Mouse (Mus musculus) midbrain, embryonic 14.5 days (tissue): ENCODE data around the gene Ushbp1. TPM values are rescaled to one million over a fixed set of nuclear protein-coding genes. Genes with fewer than 3 reads are reported as not detected.

Source experiments
- ATAC-seq: fragments of 200-750 bp; cut with Nextera tagmentation; 2 replicates; pipeline ENCODE4 v1.8.0; 2017; ENCODE audit warnings: moderate number of reproducible peaks, moderate library complexity; ENCODE audit not compliant: low FRiP score, low TSS enrichment
- DNase-seq: peaks from one replicate; pipeline ENCODE4 v3.0.0-alpha.2; 2015
- H3K27ac ChIP-seq: fragments of 300-500 bp; sonication (generic); replicated peaks from 2 replicates; pipeline ENCODE4 v1.5.1; 2014; ENCODE audit warnings: mild to moderate bottlenecking, low read depth, low read length, moderate library complexity
- H3K27me3 ChIP-seq: fragments of 300-500 bp; sonication (generic); 2 replicates; pipeline ENCODE4 v1.6.1; 2014; ENCODE audit warnings: low read length, control low read depth, mixed read lengths; ENCODE audit not compliant: control insufficient read depth, insufficient read depth
- H3K36me3 ChIP-seq: fragments of 300-500 bp; sonication (generic); 2 replicates; pipeline ENCODE4 v1.6.1; 2014; ENCODE audit warnings: low read length, control low read depth; ENCODE audit not compliant: control insufficient read depth, insufficient read depth
- H3K4me1 ChIP-seq: fragments of 300-500 bp; sonication (generic); 2 replicates; pipeline ENCODE4 v1.6.1; 2014; ENCODE audit warnings: mild to moderate bottlenecking, antibody characterized with exemption, low read length, control low read depth; ENCODE audit not compliant: control insufficient read depth, insufficient read depth
- H3K4me2 ChIP-seq: fragments of 300-500 bp; sonication (generic); 2 replicates; pipeline ENCODE4 v1.6.1; 2014; ENCODE audit warnings: mild to moderate bottlenecking, low read length, moderate library complexity
- H3K4me3 ChIP-seq: fragments of 300-500 bp; sonication (generic); replicated peaks from 2 replicates; pipeline ENCODE4 v1.5.1; 2014; ENCODE audit warnings: low read depth, low read length
- H3K9ac ChIP-seq: fragments of 300-500 bp; sonication (generic); replicated peaks from 2 replicates; pipeline ENCODE4 v1.6.1; 2014; ENCODE audit warnings: mild to moderate bottlenecking, low read length, moderate library complexity
- H3K9me3 ChIP-seq: fragments of 300-500 bp; sonication (generic); 2 replicates; pipeline ENCODE4 v1.6.1; 2016; ENCODE audit warnings: low read length, control low read depth, mixed read lengths; ENCODE audit not compliant: control insufficient read depth
- WGBS: fragments of 180-500 bp; shearing (Covaris S2); extraction: QIAGEN DNeasy Blood & Tissue Kit; methylation state at CpG from one replicate; pipeline ENCODE4 v1.1.7; 2014; 5-methylcytosine and 5-hydroxymethylcytosine counted together
- polyA plus RNA-seq: library from polyadenylated mRNA; unstranded; fragments of >200 nt; fragmentation: Nextera tagmentation; extraction: Ambion mirVana; gene quantifications from 2 replicates; pipeline ENCODE4 v1.2.1, GENCODE M21; 2014

The Ushbp1 gene
- polyA plus RNA-seq, 1 experiment from 2014 or later = 5.7 TPM

DNA sequence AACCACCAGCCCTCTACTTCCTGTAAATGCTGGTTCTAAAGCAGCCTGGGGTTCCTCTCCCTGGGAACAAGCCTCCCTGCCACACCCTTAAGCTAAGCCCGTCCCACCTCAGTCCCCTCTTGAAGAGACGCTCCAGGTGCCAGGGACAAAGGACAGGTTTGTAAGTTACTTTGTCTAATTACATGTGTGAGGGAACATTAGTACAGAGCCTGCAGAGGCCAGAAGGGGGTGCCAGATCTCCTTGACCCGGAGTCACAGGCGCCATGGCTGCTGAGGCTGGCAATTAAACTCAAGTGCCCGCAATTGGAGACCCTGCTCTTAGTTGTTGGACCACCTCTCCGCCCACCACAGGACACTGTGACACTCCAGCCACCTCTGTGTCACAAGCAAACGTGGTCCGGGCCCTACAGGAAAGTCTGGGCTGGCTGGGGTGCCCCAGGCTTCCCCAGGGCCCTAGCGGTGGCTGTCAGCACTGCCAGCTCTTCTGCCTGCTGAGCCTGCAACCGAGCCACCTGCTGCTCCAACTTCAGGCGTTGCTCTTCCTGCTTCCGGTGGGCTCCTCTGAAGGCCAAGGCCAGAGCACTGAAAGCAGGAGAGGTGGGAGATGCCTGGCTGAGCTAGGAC, 10.3 kb downstream of the Ushbp1 start:
- Histone ChIP-seq H3K9ac (no peak overlapping the region), H3K27me3 (no peaks in the 10 kb centered on the region), H3K9me3 (no peaks in the 10 kb centered on the region), H3K27ac (no peak overlapping the region), H3K36me3 (no peaks in the 10 kb centered on the region), H3K4me3 (no peak overlapping the region), H3K4me2 (no peak overlapping the region), H3K4me1 (peaks cover 25% of the 10 kb centered on the region)
- 80% methylated on average over 12 of the region's 12 CpGs for WGBS
- no peak for ATAC-seq
- no peak for DNase-seq

DNA sequence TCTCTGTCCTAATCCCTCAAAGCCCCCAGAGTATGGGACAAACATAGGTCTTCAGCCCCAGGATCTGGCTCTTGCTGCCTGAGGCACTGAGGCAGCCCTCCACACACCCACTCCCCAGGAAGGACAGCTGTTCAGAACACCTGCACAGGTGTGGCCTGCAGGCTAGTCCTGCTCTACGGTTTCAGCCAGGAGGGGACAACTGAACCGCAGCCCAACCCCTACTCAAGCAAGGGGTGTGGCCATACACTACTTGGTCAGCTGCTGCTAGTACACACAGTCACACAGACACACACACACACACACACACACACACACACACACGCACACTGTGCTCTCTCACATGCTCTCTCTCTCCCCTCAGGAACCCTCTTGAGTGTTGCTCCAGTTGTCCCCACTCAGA, 11.7 kb downstream of the Ushbp1 start:
- H3K36me3 ChIP-seq = no peaks in the 10 kb centered on the region
- no peaks in the 10 kb centered on the region for H3K9me3 ChIP-seq
- no peak overlapping the region for H3K4me2 ChIP-seq
- ATAC-seq (no peak), DNase-seq (no peak)
- H3K27me3 ChIP-seq = no peaks in the 10 kb centered on the region
- peaks cover 40% of the 10 kb centered on the region for H3K4me1 ChIP-seq
- H3K27ac ChIP-seq = no peak overlapping the region
- H3K9ac ChIP-seq = no peak overlapping the region
- no peak overlapping the region for H3K4me3 ChIP-seq
- WGBS = 42% methylated on average over 3 of the region's 3 CpGs

DNA sequence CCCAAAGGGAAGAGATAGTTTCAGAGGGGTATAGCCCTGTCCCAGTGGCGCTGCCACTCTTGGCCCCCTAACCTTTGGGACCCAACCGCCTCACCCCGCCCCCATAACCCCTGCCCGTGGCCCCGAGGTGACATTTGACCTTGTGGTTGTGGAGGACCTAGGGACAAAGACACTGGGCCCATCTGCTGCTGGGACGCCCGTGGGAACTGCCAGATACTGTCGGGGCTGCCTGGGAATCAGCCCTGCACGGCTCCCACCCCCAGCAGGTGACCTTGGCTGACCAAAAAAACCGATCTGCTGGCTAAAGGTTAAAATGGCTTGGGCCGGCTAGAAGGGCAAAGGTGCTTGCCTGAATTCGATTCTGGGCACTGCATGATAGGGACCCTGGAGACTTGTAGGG, 12.2 kb downstream of the Ushbp1 start:
- peaks cover 40% of the 10 kb centered on the region for H3K4me1 ChIP-seq
- no peaks in the 10 kb centered on the region for H3K27me3 ChIP-seq
- H3K9ac ChIP-seq = no peak overlapping the region
- ATAC-seq (no peak), DNase-seq (no peak)
- no peak overlapping the region for H3K4me2 ChIP-seq
- H3K4me3 ChIP-seq = no peak overlapping the region
- no peaks in the 10 kb centered on the region for H3K36me3 ChIP-seq
- H3K9me3 ChIP-seq = no peaks in the 10 kb centered on the region
- WGBS = 14% methylated on average over 12 of the region's 12 CpGs
- H3K27ac ChIP-seq = no peak overlapping the region

DNA sequence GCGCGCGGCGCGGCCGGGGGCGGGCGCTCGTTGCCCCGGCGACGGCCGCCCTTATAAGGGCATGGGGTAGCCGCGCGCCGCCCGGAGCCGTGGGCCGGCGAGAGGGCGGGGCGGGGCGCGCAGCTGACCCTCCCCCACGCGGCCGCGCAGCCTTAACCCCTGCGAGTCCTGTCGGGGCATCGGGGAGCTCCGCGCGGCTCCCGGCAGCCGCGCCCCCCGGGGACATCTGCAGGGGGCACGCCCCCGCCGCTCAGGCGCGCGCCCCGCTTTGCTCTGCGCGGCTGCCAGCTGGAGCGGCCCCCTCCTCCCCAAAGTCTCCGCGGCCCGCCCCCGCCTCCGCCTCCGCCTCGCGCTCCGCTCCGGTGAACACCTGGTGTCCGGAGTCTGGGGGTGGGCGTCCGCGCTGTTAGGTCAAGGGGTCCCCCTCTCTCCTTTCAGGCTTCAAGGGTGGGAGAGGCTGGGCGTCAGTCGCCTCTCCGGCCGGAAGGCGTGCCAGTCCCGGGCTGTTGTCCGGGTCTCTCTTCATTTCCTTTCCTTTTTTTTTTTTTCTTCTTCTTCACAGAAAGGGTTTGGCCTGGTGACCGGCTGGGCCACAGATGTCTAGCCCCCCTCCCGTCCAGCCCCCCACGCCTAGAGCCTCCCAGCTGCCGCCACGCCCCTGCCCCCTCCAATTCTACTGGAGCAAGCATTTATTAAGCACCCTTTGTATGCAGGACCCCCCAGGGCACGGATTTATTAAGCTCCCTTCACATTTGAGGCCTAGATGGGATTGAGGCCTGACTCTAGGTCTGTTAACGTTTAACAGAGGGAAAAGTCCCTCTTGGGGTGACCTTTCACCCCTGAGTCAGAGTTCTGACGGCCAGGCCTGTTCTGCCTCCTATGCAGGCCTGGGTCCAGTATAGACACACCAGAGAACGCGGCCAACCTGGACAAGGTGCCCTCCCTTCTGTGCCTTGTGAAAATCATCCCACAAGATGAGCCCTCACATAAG, 13.3 kb downstream of the Ushbp1 start:
- ATAC-seq (peak; percentile 87), DNase-seq (peak; percentile 90)
- Histone ChIP-seq H3K36me3 (no peaks in the 10 kb centered on the region; the same call in 1 of the 2 replicates), H3K27ac (peak overlapping the region; percentile 93), H3K9me3 (no peaks in the 10 kb centered on the region), H3K4me2 (peak overlapping the region; percentile 99), H3K9ac (peak overlapping the region; percentile 74), H3K4me1 (peaks cover 40% of the 10 kb centered on the region), H3K27me3 (0 out of 2 replicates have a peak, but pooled peaks cover under 1% of the 10 kb centered on the region), H3K4me3 (peak overlapping the region; percentile 70)
- under 1% methylated on average over 59 of the region's 80 CpGs for WGBS

DNA sequence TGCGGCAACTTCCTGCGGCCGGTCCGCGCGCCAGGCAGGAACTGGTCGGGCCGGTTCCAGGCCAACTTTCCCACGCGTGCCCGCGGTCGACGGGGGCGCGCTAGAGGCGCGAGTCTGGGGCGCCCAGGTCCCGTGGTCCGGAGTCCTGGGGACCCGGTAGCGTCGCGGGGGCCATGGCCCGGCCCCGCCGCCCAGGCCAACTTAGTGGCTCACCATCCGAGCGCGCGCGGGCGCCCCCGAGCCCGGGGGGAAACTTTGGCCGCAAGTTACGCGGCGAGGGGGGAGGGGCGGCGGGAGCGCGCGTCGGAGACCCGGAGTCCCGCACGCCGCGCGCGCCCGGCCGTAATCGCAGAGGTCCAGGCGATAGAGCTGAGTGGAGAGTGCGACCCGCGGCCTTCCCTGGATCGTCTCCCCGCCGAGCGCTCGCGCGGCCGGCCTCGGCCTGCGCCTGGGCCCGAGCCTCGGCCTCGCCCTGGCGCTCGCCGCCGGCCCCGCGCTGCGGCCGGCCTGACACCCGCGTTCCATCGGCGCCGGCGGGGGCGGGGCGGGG, 14.1 kb downstream of the Ushbp1 start, which contains the start of gene Nr2f6:
TSS of gene Nr2f6 (minus strand) at position 540 of the 550 bp plus-strand sequence.
- Histone ChIP-seq H3K36me3 (no peaks in the 10 kb centered on the region; the same call in 1 of the 2 replicates), H3K9ac (peak within 1 kb of the TSS; percentile 74), H3K9me3 (no peaks in the 10 kb centered on the region), H3K4me2 (peak within 1 kb of the TSS; percentile 99), H3K4me3 (peak within 1 kb of the TSS; percentile 70), H3K27ac (peak within 1 kb of the TSS; percentile 93), H3K27me3 (peaks cover 7% of the 10 kb centered on the region; the same call in 1 of the 2 replicates), H3K4me1 (peaks cover 45% of the 10 kb centered on the region)
- DNase-seq (peak; percentile 84), ATAC-seq (peak; percentile 31)
- WGBS = 0% methylated on average over 71 of the region's 89 CpGs

DNA sequence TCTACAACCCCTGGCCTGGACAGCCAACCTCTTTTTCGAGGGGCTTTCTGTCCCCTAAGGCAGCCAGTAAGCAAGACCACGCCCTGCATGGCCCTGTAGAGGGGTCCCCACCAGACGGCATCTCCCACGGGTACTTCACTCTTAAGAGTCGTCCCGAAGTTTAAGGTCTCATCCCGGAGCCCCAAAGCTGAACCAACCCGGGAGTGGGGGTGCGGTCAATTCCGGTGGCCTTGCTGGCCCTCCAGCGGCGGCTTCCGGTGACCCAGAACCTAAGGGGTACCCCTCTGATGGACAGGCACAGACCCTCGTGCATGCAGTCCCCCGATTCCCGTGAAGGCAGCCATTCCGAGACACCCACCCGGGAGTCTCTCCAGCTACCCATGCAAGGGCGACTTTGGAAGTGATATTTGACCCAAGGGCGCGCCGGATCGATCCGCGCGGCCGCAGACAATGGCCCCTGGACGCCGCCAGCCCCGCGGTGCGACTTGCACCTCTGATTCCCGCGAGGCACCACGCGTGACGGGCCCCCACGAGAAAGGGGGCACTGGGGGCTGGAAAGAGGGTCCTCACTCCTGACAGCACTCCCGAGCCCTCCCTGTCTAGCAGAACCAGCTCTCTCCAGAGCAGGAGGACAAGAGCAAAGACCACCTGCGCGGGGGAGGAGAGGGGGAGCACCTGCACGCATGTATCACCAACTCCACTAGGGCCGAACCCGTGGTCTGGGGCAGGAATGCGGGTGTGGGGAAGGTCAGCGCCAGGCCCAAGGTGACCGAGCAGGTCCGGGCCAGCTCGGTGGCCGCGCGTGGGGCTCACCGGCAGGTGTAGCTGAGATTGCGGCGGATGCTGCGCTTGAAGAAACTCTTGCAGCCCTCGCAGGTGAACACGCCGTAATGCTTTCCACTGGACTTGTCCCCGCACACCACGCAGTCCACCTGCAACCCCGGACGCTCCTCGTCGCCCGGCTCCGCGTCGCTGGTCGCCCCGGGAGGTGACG, 15.1 kb downstream of the Ushbp1 start:
- Histone ChIP-seq H3K4me3 (peak overlapping the region; percentile 70), H3K4me1 (peaks cover 55% of the 10 kb centered on the region), H3K36me3 (no peaks in the 10 kb centered on the region; the same call in 1 of the 2 replicates), H3K9me3 (no peaks in the 10 kb centered on the region), H3K4me2 (peak overlapping the region; percentile 99), H3K27me3 (peaks cover 7% of the 10 kb centered on the region; the same call in 1 of the 2 replicates), H3K27ac (no peak overlapping the region), H3K9ac (peak overlapping the region; percentile 74)
- ATAC-seq (no peak), DNase-seq (peak; percentile 32)
- under 1% methylated on average over 72 of the region's 72 CpGs for WGBS

DNA sequence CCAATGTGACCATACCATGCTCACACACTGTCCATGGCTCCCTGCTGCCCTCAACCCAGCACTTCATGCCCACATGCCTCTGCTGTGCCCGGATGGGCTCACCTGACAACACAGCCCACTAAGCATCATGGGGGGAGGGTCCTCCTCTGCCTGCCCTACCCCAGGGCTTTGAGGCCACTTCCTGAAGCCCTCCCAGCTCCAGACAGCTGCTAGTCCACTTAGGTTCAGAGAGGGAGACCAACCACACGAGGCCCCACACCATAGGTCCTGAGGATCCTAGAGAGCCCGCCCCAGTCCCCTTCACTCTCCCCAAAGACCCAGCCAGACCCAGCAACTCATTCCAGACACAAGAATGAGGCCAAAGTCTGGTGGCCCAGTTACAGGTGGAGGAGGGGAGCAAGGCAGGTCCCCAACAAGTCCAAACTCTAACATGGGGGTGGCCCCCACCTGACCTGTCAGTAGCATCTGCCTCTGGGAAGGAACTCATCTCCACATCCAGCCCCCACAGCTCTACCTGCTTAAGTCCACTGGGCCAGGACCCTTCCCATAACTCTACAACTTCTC, 16.0 kb downstream of the Ushbp1 start:
- H3K27me3 ChIP-seq = peaks cover 7% of the 10 kb centered on the region; the same call in 1 of the 2 replicates
- no peak for DNase-seq
- ATAC-seq = no peak
- H3K4me1 ChIP-seq = peaks cover 56% of the 10 kb centered on the region
- H3K9me3 ChIP-seq = no peaks in the 10 kb centered on the region
- H3K4me3 ChIP-seq = peak overlapping the region; percentile 70
- H3K27ac ChIP-seq = no peak overlapping the region
- 20% methylated on average over 3 of the region's 3 CpGs for WGBS
- peaks cover 3% of the 10 kb centered on the region; the same call in 1 of the 2 replicates for H3K36me3 ChIP-seq
- H3K9ac ChIP-seq = peak overlapping the region; percentile 74; the same call in 1 of the 2 replicates
- peak overlapping the region; percentile 99 for H3K4me2 ChIP-seq
